Mouse (Mus musculus) layer of hippocampus, postnatal 25 days (tissue): ENCODE measurements around the gene Car8. TPM values are rescaled to one million over a fixed set of nuclear protein-coding genes. Genes with fewer than 3 reads are reported as not detected.

ENCODE experiments used
- microRNA-seq, 2 experiments: library from miRNA; unstranded; fragments of <30 nt; microRNA quantifications; one replicate each; pipeline ENCODE4 v1.2.0; 2021
- total RNA-seq, 2 experiments: library from RNA; stranded (reverse); gene quantifications; 2 replicates each; pipeline ENCODE4 v1.2.3; 2021

Gene Car8
- total RNA-seq, 2 experiments from 2014 or later = 3.5 to 3.9 TPM

Small RNAs within 50 kb of the gene (microRNA-seq; reads per million reads assigned to microRNA genes)
- 0 reads per million in 2 experiments for gene Gm25355
